ENCODE assay signal across 7 mouse cellular contexts in genomic region chr9:107340911-107341645, GRCm38 (mm10). TPM values are rescaled to one million over a fixed set of nuclear protein-coding genes. Genes with fewer than 3 reads are reported as not detected.
DNase-seq lines count a peak whose midpoint lies in the region; ATAC-seq and TF ChIP-seq lines count a peak whose summit lies in the region.

No protein-coding gene starts in this region.

- H3K4me1 ChIP-seq in lung, embryonic 15.5 days: peaks cover 19% of the 10 kb centered on the region
- no peaks in the 10 kb centered on the region; the same call in 1 of the 2 replicates for H3K4me1 ChIP-seq in forebrain, embryonic 11.5 days (replicated peaks; ENCODE audit: control insufficient read depth, insufficient read depth, low read length)
- peaks cover 12% of the 10 kb centered on the region; the same call in 1 of the 2 replicates for H3K4me1 ChIP-seq in limb, embryonic 11.5 days (ENCODE audit: control insufficient read depth, insufficient read depth, low read length)
- peaks cover 3% of the 10 kb centered on the region; the same call in 1 of the 2 replicates for H3K4me1 ChIP-seq in small intestine, adult 2 months (ENCODE audit: control insufficient read depth, insufficient read depth, insufficient read length, low read length)

- H3K9ac ChIP-seq in lung, embryonic 15.5 days: peak overlapping the region; percentile 51
- H3K9ac ChIP-seq in forebrain, embryonic 11.5 days (ENCODE audit: low read length): peak overlapping the region; percentile 71
- H3K9ac ChIP-seq in limb, embryonic 11.5 days (ENCODE audit: low read length): no peak overlapping the region

- no peak for ATAC-seq in lung, embryonic 15.5 days (ENCODE audit: borderline replicate concordance, extremely low read depth, low FRiP score, low TSS enrichment)
- ATAC-seq in forebrain, embryonic 11.5 days (replicated peaks; ENCODE audit: low FRiP score): no peak
- ATAC-seq in limb, embryonic 11.5 days (ENCODE audit: insufficient number of reproducible peaks, low FRiP score, low TSS enrichment, low read depth): no peak

- H3K36me3 ChIP-seq in lung, embryonic 15.5 days: no peaks in the 10 kb centered on the region
- H3K36me3 ChIP-seq in forebrain, embryonic 11.5 days (ENCODE audit: control insufficient read depth, insufficient read depth, low read length): no peaks in the 10 kb centered on the region
- H3K36me3 ChIP-seq in limb, embryonic 11.5 days (ENCODE audit: control insufficient read depth, insufficient read depth, low read length): no peaks in the 10 kb centered on the region
- H3K36me3 ChIP-seq in small intestine, adult 2 months (ENCODE audit: control insufficient read depth, insufficient read depth, low read length): no peaks in the 10 kb centered on the region

- peaks cover 19% of the 10 kb centered on the region; the same call in 1 of the 2 replicates for H3K27me3 ChIP-seq in lung, embryonic 15.5 days
- H3K27me3 ChIP-seq in forebrain, embryonic 11.5 days (ENCODE audit: control insufficient read depth, insufficient read depth, low read length): no peaks in the 10 kb centered on the region; the same call in 1 of the 2 replicates
- peaks cover 4% of the 10 kb centered on the region; the same call in 1 of the 2 replicates for H3K27me3 ChIP-seq in limb, embryonic 11.5 days (ENCODE audit: control insufficient read depth, insufficient read depth, low read length)
- no peaks in the 10 kb centered on the region for H3K27me3 ChIP-seq in small intestine, adult 2 months (ENCODE audit: control insufficient read depth, insufficient read depth, low read length)

- H3K4me3 ChIP-seq in lung, embryonic 15.5 days: peak overlapping the region; percentile 62
- H3K4me3 ChIP-seq in forebrain, embryonic 11.5 days (ENCODE audit: low read depth, low read length): peak overlapping the region; percentile 61
- peak overlapping the region; percentile 53 for H3K4me3 ChIP-seq in limb, embryonic 11.5 days (ENCODE audit: low read depth, low read length)
- H3K4me3 ChIP-seq in small intestine, adult 2 months (ENCODE audit: low read depth, low read length): peak overlapping the region; percentile 70

- H3K4me2 ChIP-seq in lung, embryonic 15.5 days: peak overlapping the region; percentile 91
- H3K4me2 ChIP-seq in forebrain, embryonic 11.5 days (ENCODE audit: low read depth, low read length, severe bottlenecking): peak overlapping the region; percentile 90
- H3K4me2 ChIP-seq in limb, embryonic 11.5 days (ENCODE audit: low read depth, severe bottlenecking): peak overlapping the region; percentile 81

- no peak overlapping the region for H3K27ac ChIP-seq in lung, embryonic 15.5 days
- no peak overlapping the region for H3K27ac ChIP-seq in forebrain, embryonic 11.5 days (ENCODE audit: low read depth, low read length)
- no peak overlapping the region for H3K27ac ChIP-seq in limb, embryonic 11.5 days (replicated peaks; ENCODE audit: low read depth, low read length)
- no peak overlapping the region for H3K27ac ChIP-seq in small intestine, adult 2 months (ENCODE audit: insufficient read depth, low read depth, low read length)

- no peaks in the 10 kb centered on the region for H3K9me3 ChIP-seq in lung, embryonic 15.5 days
- no peaks in the 10 kb centered on the region for H3K9me3 ChIP-seq in forebrain, embryonic 11.5 days (ENCODE audit: control insufficient read depth, low read length)
- no peaks in the 10 kb centered on the region for H3K9me3 ChIP-seq in limb, embryonic 11.5 days (ENCODE audit: control insufficient read depth, low read length)

- no peak for TF ChIP-seq POLR2A in small intestine, adult 2 months (IDR thresholded peaks at IDR 0.05; ENCODE audit: low read depth, low read length)

- no peak for DNase-seq in lung, postnatal 10 days
- no peak for DNase-seq in forebrain, embryonic 11.5 days (ENCODE audit: low spot score)
- no peak for DNase-seq in limb, embryonic 11.5 days (ENCODE audit: low spot score)
- no peak for DNase-seq in retina, postnatal 1 day
- DNase-seq in kidney, adult 9 months: no peak

- WGBS in lung, embryonic 15.5 days: 44% methylated on average over 12 of the region's 12 CpGs
- WGBS in forebrain, embryonic 11.5 days: 59% methylated on average over 12 of the region's 12 CpGs
- WGBS in limb, embryonic 11.5 days: 53% methylated on average over 12 of the region's 12 CpGs
- 45% methylated on average over 12 of the region's 12 CpGs for WGBS in small intestine, adult 2 months

- no peak for TF ChIP-seq CTCF in small intestine, adult 2 months (IDR thresholded peaks at IDR 0.05; ENCODE audit: extremely low read depth, insufficient read length, insufficient replicate concordance, low read depth, low read length)

RNA-seq across cellular contexts. Expression of gene 6430571L13Rik, which starts 0.7 kb away (rescaled TPM):
- 0.47 and 0.79 TPM in 2 replicates for polyA plus RNA-seq in lung, embryonic 15.5 days (2015; fragmentation: Nextera tagmentation; extraction: Ambion mirVana)
- polyA plus RNA-seq in forebrain, embryonic 11.5 days (2014; fragmentation: Nextera tagmentation; extraction: Ambion mirVana): 1.3 and 1.6 TPM in 2 replicates
- 0.60 and 0.73 TPM in 2 replicates for polyA plus RNA-seq in limb, embryonic 11.5 days (2014; fragmentation: Nextera tagmentation; extraction: Ambion mirVana)
- polyA plus RNA-seq in small intestine, adult 2 months (2012; rRNA removed): 0.10 and 0.25 TPM in 2 replicates

RNA-seq across cellular contexts. Expression of gene Hemk1, which starts 2.9 kb away (rescaled TPM):
- 9.7 and 11.4 TPM in 2 replicates for polyA plus RNA-seq in lung, embryonic 15.5 days (2015; fragmentation: Nextera tagmentation; extraction: Ambion mirVana)
- polyA plus RNA-seq in forebrain, embryonic 11.5 days (2014; fragmentation: Nextera tagmentation; extraction: Ambion mirVana): 11.2 and 13.8 TPM in 2 replicates
- 10.0 and 10.1 TPM in 2 replicates for polyA plus RNA-seq in limb, embryonic 11.5 days (2014; fragmentation: Nextera tagmentation; extraction: Ambion mirVana)
- 9.8 and 9.9 TPM in 2 replicates for polyA plus RNA-seq in small intestine, adult 2 months (2012; rRNA removed)

RNA-seq across cellular contexts. Expression of gene Cish, which starts 45.3 kb away (rescaled TPM):
- 15.4 and 16.4 TPM in 2 replicates for polyA plus RNA-seq in lung, embryonic 15.5 days (2015; fragmentation: Nextera tagmentation; extraction: Ambion mirVana)
- 6.5 and 7.4 TPM in 2 replicates for polyA plus RNA-seq in forebrain, embryonic 11.5 days (2014; fragmentation: Nextera tagmentation; extraction: Ambion mirVana)
- 4.1 and 4.4 TPM in 2 replicates for polyA plus RNA-seq in limb, embryonic 11.5 days (2014; fragmentation: Nextera tagmentation; extraction: Ambion mirVana)
- 19.1 and 33.6 TPM in 2 replicates for polyA plus RNA-seq in small intestine, adult 2 months (2012; rRNA removed)

RNA-seq across cellular contexts. Expression of gene Mapkapk3, which starts 51.4 kb away (rescaled TPM):
- polyA plus RNA-seq in lung, embryonic 15.5 days (2015; fragmentation: Nextera tagmentation; extraction: Ambion mirVana): 13.3 and 17.8 TPM in 2 replicates
- polyA plus RNA-seq in forebrain, embryonic 11.5 days (2014; fragmentation: Nextera tagmentation; extraction: Ambion mirVana): 3.2 and 4.9 TPM in 2 replicates
- 4.9 and 5.9 TPM in 2 replicates for polyA plus RNA-seq in limb, embryonic 11.5 days (2014; fragmentation: Nextera tagmentation; extraction: Ambion mirVana)
- 19.4 and 25.7 TPM in 2 replicates for polyA plus RNA-seq in small intestine, adult 2 months (2012; rRNA removed)

RNA-seq across cellular contexts. Expression of gene Cacna2d2, which starts 58.3 kb away (rescaled TPM):
- polyA plus RNA-seq in lung, embryonic 15.5 days (2015; fragmentation: Nextera tagmentation; extraction: Ambion mirVana): 0.30 and 0.42 TPM in 2 replicates
- polyA plus RNA-seq in forebrain, embryonic 11.5 days (2014; fragmentation: Nextera tagmentation; extraction: Ambion mirVana): 1.8 and 2.8 TPM in 2 replicates
- polyA plus RNA-seq in limb, embryonic 11.5 days (2014; fragmentation: Nextera tagmentation; extraction: Ambion mirVana): 0.12 and 0.26 TPM in 2 replicates
- 2.9 and 5.3 TPM in 2 replicates for polyA plus RNA-seq in small intestine, adult 2 months (2012; rRNA removed)
